Mouse (Mus musculus): Measurements from ENCODE around the gene Zfp109.

DNA sequence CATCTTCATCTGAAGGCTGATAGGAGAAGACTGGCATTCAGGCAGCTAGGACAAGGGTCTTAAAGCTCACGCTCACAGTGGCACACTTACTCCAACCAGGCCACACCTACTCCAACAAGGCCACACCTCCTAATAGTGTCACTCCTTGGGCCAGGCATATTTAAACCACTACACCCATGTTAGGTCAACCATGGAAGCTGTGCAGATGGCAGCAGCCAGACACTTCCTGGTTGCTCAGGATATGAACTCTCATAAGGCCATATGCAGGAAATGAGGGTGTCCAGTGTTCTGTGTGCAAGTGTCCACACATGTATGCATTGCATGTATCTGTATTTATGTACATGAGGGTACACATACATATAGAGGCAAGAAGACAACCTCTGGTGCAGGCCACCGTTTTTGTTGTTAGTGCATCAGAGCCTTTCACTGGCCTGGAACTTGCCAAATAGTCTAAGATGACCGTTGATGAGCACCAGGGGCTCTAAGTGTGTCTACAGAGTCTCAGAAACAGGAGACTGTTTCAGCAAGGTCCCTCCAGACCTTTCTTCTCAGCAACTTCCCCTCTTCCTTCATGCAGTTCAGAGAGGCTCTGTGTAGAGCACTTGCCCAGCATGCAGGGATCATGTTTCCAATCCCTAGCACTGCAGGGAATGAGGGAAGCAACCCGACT, 48.3 kb downstream of the Zfp109 start:
- no peak for TF ChIP-seq CTCF (conservative IDR thresholded peaks at IDR 0.05 in 1 of 2, IDR thresholded peaks at IDR 0.05 in 1 of 2; ENCODE audit: low read depth in 2 of 2, low read length in 2 of 2)
- no peak for TF ChIP-seq POLR2A (IDR thresholded peaks at IDR 0.05; ENCODE audit: low read depth, low read length)
- TF ChIP-seq IRF4 (IDR thresholded peaks at IDR 0.05; ENCODE audit: low read depth, low read length) = no peak
- no peak for TF ChIP-seq USF1 (IDR thresholded peaks at IDR 0.05; ENCODE audit: low read depth, low read length)
- no peak for TF ChIP-seq MEF2A (IDR thresholded peaks at IDR 0.05; ENCODE audit: borderline replicate concordance, low read depth, low read length)
- no peak for TF ChIP-seq MAZ (IDR thresholded peaks at IDR 0.05; ENCODE audit: low read depth, low read length)
- TF ChIP-seq RAD21 (IDR thresholded peaks at IDR 0.05; ENCODE audit: low read depth, low read length) = no peak
- TF ChIP-seq KAT2A (IDR thresholded peaks at IDR 0.05; ENCODE audit: insufficient replicate concordance, low read length) = no peak
- no peak for TF ChIP-seq EP300 (IDR thresholded peaks at IDR 0.05; ENCODE audit: low read length)
- no peak for TF ChIP-seq ELF1 (IDR thresholded peaks at IDR 0.05; ENCODE audit: low read depth, low read length)
- TF ChIP-seq NRF1 (IDR thresholded peaks at IDR 0.05; ENCODE audit: low read depth, low read length) = no peak
- TF ChIP-seq JUND (conservative IDR thresholded peaks at IDR 0.05; ENCODE audit: low read depth, low read length) = no peak

Measured in CH12.LX (cell line).